Mouse (Mus musculus) liver, adult 10 weeks (tissue): ENCODE measurements around the gene Bmp2k. TPM values are rescaled to one million over a fixed set of nuclear protein-coding genes. Genes with fewer than 3 reads are reported as not detected.

Source experiments
- polyA plus RNA-seq: library from polyadenylated mRNA; stranded (reverse); fragments of 350-450 nt; fragmentation: Illumina TruSeq; extraction: RNeasy Lipid Tissue Mini Kit (QIAGEN cat#74804); gene quantifications from one replicate; pipeline ENCODE4 v1.2.3, GENCODE M21; 2014; ENCODE audit warnings: low read depth, low replicate concordance

Bmp2k gene
- polyA plus RNA-seq = 5.5 TPM

DNA sequence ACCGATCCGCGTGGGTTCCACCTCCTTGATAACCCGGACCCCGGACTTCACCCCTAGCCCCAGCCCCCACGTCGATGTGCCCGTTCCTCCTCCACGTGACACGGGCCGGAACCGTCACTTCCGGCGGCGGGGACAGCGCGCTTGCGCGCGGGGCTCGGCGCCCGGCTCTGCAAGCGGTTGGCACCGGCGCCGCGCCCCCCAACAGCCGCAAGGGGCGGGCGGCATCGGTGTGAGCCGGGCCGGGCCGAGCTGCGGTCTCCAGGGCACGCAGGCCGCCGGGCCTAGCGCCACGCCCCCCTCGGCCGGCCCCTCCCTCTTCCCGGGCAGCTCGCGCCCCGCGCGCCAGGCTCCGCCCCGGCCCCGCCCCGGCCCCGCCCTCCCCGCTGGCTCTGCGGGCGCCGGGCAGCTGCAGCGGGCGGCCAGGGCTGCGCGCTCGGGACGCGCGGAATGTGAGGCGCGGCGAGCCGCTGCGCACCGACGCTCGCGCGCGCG lies at the start of gene Bmp2k:
TSS of gene Bmp2k (plus strand) at position 380 of the 492 bp plus-strand sequence.

GRCm38 (mm10) chr5:97111207-97111910 lies 113.9 kb downstream of the Bmp2k start, which contains the start of gene Paqr3:
Paqr3 (minus strand) TSS chr5:97111596.

Other genes with a start within 250 kb of the Bmp2k start
- gene Anxa3, start 204.3 kb upstream of the Bmp2k start, polyA plus RNA-seq = 7.4 TPM
- gene Paqr3, start 113.9 kb downstream of the Bmp2k start, polyA plus RNA-seq = 4.3 TPM